Mouse (Mus musculus) E14TG2a.4 (cell line): ENCODE measurements around the gene Oxsr1.

Source experiments
- CTCF ChIP-seq: conservative IDR thresholded peaks from 2 replicates; pipeline ENCODE4 v1.5.1; 2014; ENCODE audit warnings: low read length
- NANOG ChIP-seq: IDR thresholded peaks from 2 replicates; pipeline ENCODE4 v1.6.1; 2014; ENCODE audit warnings: borderline replicate concordance, low read length, mixed read lengths
- POU5F1 ChIP-seq: IDR thresholded peaks from 2 replicates; pipeline ENCODE4 v1.6.1; 2014; ENCODE audit warnings: low read length, borderline replicate concordance

DNA sequence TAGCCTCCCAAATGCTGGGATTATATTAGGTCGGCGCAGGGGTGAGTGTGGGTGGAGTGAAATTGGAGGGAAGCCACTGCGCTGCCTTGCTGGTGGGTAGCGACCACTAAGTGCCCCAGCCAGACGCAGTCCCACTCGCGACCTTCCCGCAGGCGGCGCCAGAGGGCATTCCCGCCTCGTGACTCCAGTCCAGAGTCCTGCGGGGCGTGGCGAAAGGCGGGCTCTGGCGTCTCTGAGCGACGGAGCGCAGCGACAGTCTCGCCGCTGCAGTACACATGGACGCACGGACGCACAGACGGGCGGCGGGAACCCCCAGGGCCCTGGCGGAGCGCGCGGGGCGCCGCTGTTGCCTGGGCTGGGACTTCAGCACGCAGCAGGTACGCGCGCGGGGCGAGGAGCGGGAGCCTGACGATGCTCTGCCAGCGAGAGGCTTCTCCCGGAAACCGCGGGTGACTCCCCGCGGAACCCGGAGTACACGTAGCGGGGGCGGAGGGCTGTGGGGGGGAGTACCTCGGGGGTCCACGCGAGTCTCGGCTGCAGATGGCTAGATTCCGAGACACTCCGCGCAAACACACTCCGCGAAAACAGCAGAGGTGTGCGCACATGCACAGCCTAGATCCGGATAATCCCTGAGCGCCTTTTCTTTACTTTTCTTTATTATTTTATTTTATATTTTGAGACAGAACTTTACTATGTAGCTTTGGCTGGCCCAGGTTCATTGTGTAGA is 35.3 kb upstream of the Oxsr1 start, which contains the start of gene Xylb:
- TF ChIP-seq CTCF (0 out of 2 replicates have a peak, but pooled peaks have one; percentile 10), NANOG (no peak), POU5F1 (no peak)
